9 mouse cellular contexts compared by ENCODE assay signal in the genomic region with DNA sequence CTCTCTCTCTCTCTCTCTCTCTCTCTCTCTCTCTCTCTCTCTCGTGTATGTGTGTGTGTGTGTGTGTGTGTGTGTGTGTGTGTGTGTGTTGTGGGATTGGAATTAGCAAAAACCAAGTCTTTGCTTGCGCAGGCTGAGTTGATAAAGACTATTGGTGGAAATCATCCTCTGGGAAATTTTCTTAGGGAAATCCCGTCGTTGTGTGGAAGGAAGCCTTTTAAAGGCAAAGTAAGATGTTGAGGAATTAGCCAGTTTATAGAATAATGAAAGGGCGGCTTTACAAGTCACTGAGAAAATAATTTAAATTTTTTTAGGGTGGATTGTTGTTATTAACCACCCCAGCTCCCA. TPM values are rescaled to one million over a fixed set of nuclear protein-coding genes. Genes with fewer than 3 reads are reported as not detected.
DNase-seq lines count a peak whose midpoint lies in the region; ATAC-seq and TF ChIP-seq lines count a peak whose summit lies in the region.
"Had no signal": no experiment of that assay in that cellular context is flagged by ENCODE, and none has a peak within 500 bp of the region (broad histone marks: within the 10 kb centered on the region; RNA-seq: fewer than 3 reads in every experiment).

No protein-coding gene starts in this region.

- 24% methylated on average over 5 of the region's 5 CpGs for WGBS in kidney, postnatal 0 days
- WGBS in hindbrain, embryonic 11.5 days = 13% methylated on average over 4 of the region's 5 CpGs

- H3K9ac ChIP-seq in kidney, postnatal 0 days (ENCODE audit: low read depth, low read length) = 0 out of 2 replicates have a peak overlapping the region, but pooled peaks have one; percentile 35
- H3K9ac ChIP-seq in hindbrain, embryonic 11.5 days (ENCODE audit: low read depth, low read length) = no peak overlapping the region

- 0 out of 2 replicates have a peak, but pooled peaks cover 4% of the 10 kb centered on the region for H3K4me1 ChIP-seq in kidney, postnatal 0 days (replicated peaks; ENCODE audit: insufficient read depth, low read length)
- no peaks in the 10 kb centered on the region; the same call in 1 of the 2 replicates for H3K4me1 ChIP-seq in hindbrain, embryonic 11.5 days (replicated peaks; ENCODE audit: control insufficient read depth, insufficient read depth, low read length)

- H3K4me2 ChIP-seq in kidney, postnatal 0 days (ENCODE audit: low read length) = peak overlapping the region; percentile 90
- peak overlapping the region; percentile 64 for H3K4me2 ChIP-seq in hindbrain, embryonic 11.5 days (replicated peaks; ENCODE audit: low read depth, low read length)

- peak; percentile 44 for DNase-seq in kidney, postnatal 0 days (ENCODE audit: low spot score)
- DNase-seq in kidney, adult 11 months = no peak
- DNase-seq in embryo, embryonic 9.5 days (ENCODE audit: extremely low spot score) = peak; percentile 2
- DNase-seq in hindbrain, embryonic 11.5 days (ENCODE audit: low spot score) = peak; percentile 18
- DNase-seq in lung, postnatal 10 days = peak; percentile 21
- no peak for DNase-seq in layer of hippocampus, postnatal 25 days (ENCODE audit: extremely low spot score in 1 of 2, low spot score in 1 of 2)
- DNase-seq in urinary bladder, adult 18-20 months (ENCODE audit: low spot score in 2 of 2) = no peak

- H3K27me3 ChIP-seq in kidney, postnatal 0 days (ENCODE audit: insufficient read depth, low read length) = no peaks in the 10 kb centered on the region
- H3K27me3 ChIP-seq in hindbrain, embryonic 11.5 days (ENCODE audit: control insufficient read depth, insufficient read depth, low read length) = no peaks in the 10 kb centered on the region

- no peak overlapping the region for H3K27ac ChIP-seq in kidney, postnatal 0 days
- no peak overlapping the region for H3K27ac ChIP-seq in hindbrain, embryonic 11.5 days (ENCODE audit: low read depth, low read length)
- H3K27ac ChIP-seq: macrophage had no signal

- no peak for ATAC-seq in kidney, postnatal 0 days (replicated peaks; ENCODE audit: low FRiP score, low read depth)
- no peak for ATAC-seq in hindbrain, embryonic 11.5 days (ENCODE audit: low FRiP score)
- ATAC-seq in granulocyte monocyte progenitor cell, adult 5-6 weeks (replicated peaks; ENCODE audit: poor library complexity, severe bottlenecking) = no peak

- no peak for TF ChIP-seq CTCF in kidney, postnatal 0 days (IDR thresholded peaks at IDR 0.05; ENCODE audit: low read depth)

- H3K4me3 ChIP-seq in kidney, postnatal 0 days (replicated peaks; ENCODE audit: low read depth, low read length) = peak overlapping the region; percentile 78
- peak overlapping the region; percentile 79 for H3K4me3 ChIP-seq in hindbrain, embryonic 11.5 days (ENCODE audit: low read depth, low read length)

- H3K36me3 ChIP-seq in kidney, postnatal 0 days (ENCODE audit: insufficient read depth, low read length) = no peaks in the 10 kb centered on the region
- no peaks in the 10 kb centered on the region for H3K36me3 ChIP-seq in hindbrain, embryonic 11.5 days (ENCODE audit: control insufficient read depth, insufficient read depth, low read length)

- H3K9me3 ChIP-seq in kidney, postnatal 0 days (replicated peaks; ENCODE audit: low read length) = no peaks in the 10 kb centered on the region
- no peaks in the 10 kb centered on the region for H3K9me3 ChIP-seq in hindbrain, embryonic 11.5 days (ENCODE audit: control insufficient read depth, low read length)

RNA-seq across cellular contexts. Expression of gene Grk5, which starts 1.5 kb away (rescaled TPM):
- 2.3 and 2.9 TPM in 2 replicates for polyA plus RNA-seq in kidney, postnatal 0 days (2015; fragmentation: Nextera tagmentation; extraction: Ambion mirVana)
- polyA plus RNA-seq in hindbrain, embryonic 11.5 days (2014; fragmentation: Nextera tagmentation; extraction: Ambion mirVana) = 3.0 and 3.7 TPM in 2 replicates
- 10 to 100 TPM in 1 of 2 experiments, 1 to 10 TPM in 1; 8.2 to 10.4 TPM for total RNA-seq in layer of hippocampus, postnatal 25 days (2021)
- total RNA-seq in granulocyte monocyte progenitor cell, adult 5-6 weeks (2014; fragmentation: Nextera tagmentation) = 0.52 and 4.0 TPM in 2 replicates
- 0.65 and 1.1 TPM in 2 replicates for total RNA-seq in granulocyte monocyte progenitor cell, adult 5-6 weeks (2017)

RNA-seq across cellular contexts. Expression of gene Prdx3, which starts 16.7 kb away (rescaled TPM):
- polyA plus RNA-seq in kidney, postnatal 0 days (2015; fragmentation: Nextera tagmentation; extraction: Ambion mirVana) = 190 and 193 TPM in 2 replicates
- 119 and 121 TPM in 2 replicates for polyA plus RNA-seq in hindbrain, embryonic 11.5 days (2014; fragmentation: Nextera tagmentation; extraction: Ambion mirVana)
- 10 to 100 TPM; 75.3 to 81.8 TPM for total RNA-seq in layer of hippocampus, postnatal 25 days (2021)
- total RNA-seq in granulocyte monocyte progenitor cell, adult 5-6 weeks (2014; fragmentation: Nextera tagmentation) = 98.9 and 99.6 TPM in 2 replicates
- 89.8 and 96.0 TPM in 2 replicates for total RNA-seq in granulocyte monocyte progenitor cell, adult 5-6 weeks (2017)

RNA-seq across cellular contexts. Expression of gene Sfxn4, which starts 29.8 kb away (rescaled TPM):
- polyA plus RNA-seq in kidney, postnatal 0 days (2015; fragmentation: Nextera tagmentation; extraction: Ambion mirVana) = 8.3 and 8.7 TPM in 2 replicates
- polyA plus RNA-seq in hindbrain, embryonic 11.5 days (2014; fragmentation: Nextera tagmentation; extraction: Ambion mirVana) = 14.6 and 15.4 TPM in 2 replicates
- total RNA-seq in layer of hippocampus, postnatal 25 days (2021) = 10 to 100 TPM; 14.5 to 15.2 TPM
- 2.6 and 4.4 TPM in 2 replicates for total RNA-seq in granulocyte monocyte progenitor cell, adult 5-6 weeks (2014; fragmentation: Nextera tagmentation)
- total RNA-seq in granulocyte monocyte progenitor cell, adult 5-6 weeks (2017) = 2.6 and 2.8 TPM in 2 replicates

Comparison
In these comparisons a context has a peak if more than half of its experiments do, and no peak if none do; other contexts are left out.
1. DNase-seq: peak in kidney, postnatal 0 days (single experiment), embryo, embryonic 9.5 days (single experiment), hindbrain, embryonic 11.5 days (single experiment) and lung, postnatal 10 days (single experiment); none in kidney, adult 11 months (single experiment), layer of hippocampus, postnatal 25 days (0 of 2) and urinary bladder, adult 18-20 months (0 of 2).